In genomic region chr11:54040676-54041075, GRCm38 (mm10) we compare ENCODE assay signal across 32 mouse cellular contexts.
"Had no signal": no experiment of that assay in that cellular context is flagged by ENCODE, and none has a peak within 500 bp of the region (broad histone marks: within the 10 kb centered on the region; RNA-seq: fewer than 3 reads in every experiment).

No protein-coding gene starts in this region.

- H3K36me3 ChIP-seq: limb, embryonic 10.5 days; limb, embryonic 12.5 days; limb, embryonic 13.5 days; limb, embryonic 15.5 days; liver, embryonic 12.5 days; liver, embryonic 13.5 days; liver, embryonic 15.5 days; lung, embryonic 15.5 days; midbrain, embryonic 10.5 days; midbrain, embryonic 12.5 days; midbrain, embryonic 13.5 days; midbrain, embryonic 15.5 days; neural tube, embryonic 12.5 days had no signal

- H3K9ac ChIP-seq: limb, embryonic 12.5 days; limb, embryonic 13.5 days; limb, embryonic 15.5 days; liver, embryonic 12.5 days; liver, embryonic 13.5 days; liver, embryonic 14.5 days; liver, embryonic 15.5 days; liver, postnatal 0 days; lung, embryonic 14.5 days; lung, embryonic 15.5 days; midbrain, embryonic 12.5 days; midbrain, embryonic 13.5 days; midbrain, embryonic 15.5 days; neural tube, embryonic 12.5 days had no signal

- H3K4me2 ChIP-seq: limb, embryonic 12.5 days; limb, embryonic 13.5 days; limb, embryonic 15.5 days; liver, embryonic 11.5 days; liver, embryonic 12.5 days; liver, embryonic 13.5 days; liver, embryonic 15.5 days; lung, embryonic 14.5 days; lung, embryonic 15.5 days; midbrain, embryonic 11.5 days; midbrain, embryonic 12.5 days; midbrain, embryonic 13.5 days; midbrain, embryonic 15.5 days; neural tube, embryonic 12.5 days had no signal

- H3K27me3 ChIP-seq: limb, embryonic 12.5 days; limb, embryonic 13.5 days; limb, embryonic 15.5 days; lung, embryonic 15.5 days; midbrain, embryonic 12.5 days; midbrain, embryonic 13.5 days; midbrain, embryonic 15.5 days; neural tube, embryonic 12.5 days had no signal

- ATAC-seq: liver, embryonic 12.5 days; liver, postnatal 0 days; lung, postnatal 0 days; midbrain, embryonic 13.5 days; midbrain, embryonic 15.5 days; midbrain, embryonic 16.5 days had no signal

- DNase-seq: left cerebral cortex, postnatal 4 days; liver; liver, embryonic 13.5 days; liver, postnatal 0 days; lung, adult 18-20 months; lung, adult 2 months; lung, embryonic 14.5 days; lung, postnatal 10 days; lung, postnatal 14 days; lung, postnatal 36 days; lung, postnatal 4 days; midbrain, embryonic 14.5 days had no signal

- H3K9me3 ChIP-seq: limb, embryonic 10.5 days; limb, embryonic 13.5 days; limb, embryonic 15.5 days; liver, embryonic 12.5 days; liver, embryonic 13.5 days; liver, embryonic 15.5 days; lung, embryonic 15.5 days; midbrain, embryonic 12.5 days; midbrain, embryonic 13.5 days; midbrain, embryonic 15.5 days; neural tube, embryonic 12.5 days had no signal

- H3K4me3 ChIP-seq: limb, embryonic 10.5 days; limb, embryonic 12.5 days; limb, embryonic 13.5 days; limb, embryonic 15.5 days; liver, embryonic 12.5 days; liver, embryonic 13.5 days; liver, embryonic 15.5 days; lung, embryonic 15.5 days; megakaryocyte, embryonic 14.5 days; midbrain, embryonic 10.5 days; midbrain, embryonic 12.5 days; midbrain, embryonic 13.5 days; midbrain, embryonic 15.5 days; myocyte; neural tube, embryonic 12.5 days had no signal

- H3K4me1 ChIP-seq: limb, embryonic 10.5 days; limb, embryonic 12.5 days; limb, embryonic 13.5 days; limb, embryonic 15.5 days; liver, embryonic 12.5 days; liver, embryonic 13.5 days; liver, embryonic 15.5 days; lung, embryonic 15.5 days; megakaryocyte, embryonic 14.5 days; midbrain, embryonic 10.5 days; midbrain, embryonic 12.5 days; midbrain, embryonic 13.5 days; midbrain, embryonic 15.5 days; neural tube, embryonic 12.5 days had no signal

- H3K27ac ChIP-seq: limb, embryonic 10.5 days; limb, embryonic 12.5 days; limb, embryonic 13.5 days; limb, embryonic 15.5 days; liver, embryonic 12.5 days; liver, embryonic 13.5 days; liver, embryonic 14.5 days; liver, embryonic 15.5 days; lung, embryonic 15.5 days; macrophage; midbrain, embryonic 10.5 days; midbrain, embryonic 12.5 days; midbrain, embryonic 13.5 days; midbrain, embryonic 15.5 days; neural tube, embryonic 12.5 days had no signal
